Mouse (Mus musculus): ENCODE results near the gene Slc16a9. TPM values are rescaled to one million over a fixed set of nuclear protein-coding genes. Genes with fewer than 3 reads are reported as not detected.

The Slc16a9 gene
- polyA plus RNA-seq, 1 experiment: 0.04 TPM

DNA sequence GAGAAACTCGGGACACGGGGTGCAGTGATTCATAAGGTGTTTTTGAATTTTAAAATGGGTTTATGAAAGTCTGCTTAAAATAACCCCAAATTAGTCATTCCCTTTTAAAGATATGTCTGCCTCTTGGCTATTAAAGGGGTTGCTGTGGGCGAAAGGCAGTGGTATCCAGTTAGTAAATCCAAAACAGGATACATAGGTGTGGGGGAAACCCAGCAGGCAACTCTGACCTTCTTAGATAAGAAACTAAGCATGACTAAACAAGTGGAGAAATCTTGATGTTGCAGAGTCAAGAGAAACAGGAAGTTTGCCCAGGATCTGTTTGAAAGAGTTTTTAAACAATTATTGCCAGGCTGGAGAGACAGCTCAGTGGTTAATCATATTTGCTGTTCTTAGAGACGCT, 12.1 kb downstream of the Slc16a9 start:
- no peak overlapping the region for H3ac ChIP-seq (ENCODE audit: control insufficient read depth, insufficient read length)
- no peak overlapping the region for H3K4me3 ChIP-seq
- no peaks in the 10 kb centered on the region for H3K79me2 ChIP-seq (ENCODE audit: control insufficient read depth, insufficient read depth)
- no peak overlapping the region for H3K4me2 ChIP-seq (ENCODE audit: low read depth)
- no peaks in the 10 kb centered on the region for H3K36me3 ChIP-seq (ENCODE audit: control insufficient read depth, insufficient read depth)
- no peaks in the 10 kb centered on the region for H3K27me3 ChIP-seq (ENCODE audit: control insufficient read depth, insufficient read depth, insufficient read length)
- TF ChIP-seq REST (IDR thresholded peaks at IDR 0.05; ENCODE audit: insufficient read depth, insufficient read length) (no peak), CEBPB (IDR thresholded peaks at IDR 0.05; ENCODE audit: insufficient read depth, poor library complexity, severe bottlenecking) (no peak), SRF (IDR thresholded peaks at IDR 0.05; ENCODE audit: control insufficient read depth, insufficient read length, low read depth) (no peak), MYOG (IDR thresholded peaks at IDR 0.05; ENCODE audit: control insufficient read depth in 1 of 3, insufficient read depth in 1 of 3, insufficient read length in 2 of 3, low read depth in 2 of 3) (no peak), POLR2AphosphoS2 (IDR thresholded peaks at IDR 0.05; ENCODE audit: insufficient read length, low read depth) (no peak), USF1 (IDR thresholded peaks at IDR 0.05; ENCODE audit: low read depth) (no peak), E2F4 (IDR thresholded peaks at IDR 0.05; ENCODE audit: insufficient read depth) (no peak), TCF12 (IDR thresholded peaks at IDR 0.05; ENCODE audit: insufficient read depth, poor library complexity, severe bottlenecking) (no peak), MAX (IDR thresholded peaks at IDR 0.05; ENCODE audit: low read depth) (no peak), POLR2A (IDR thresholded peaks at IDR 0.05; ENCODE audit: insufficient read length, low read depth) (no peak), MYOD1 (IDR thresholded peaks at IDR 0.05; ENCODE audit: control insufficient read depth in 1 of 3, insufficient read length in 2 of 3, low read depth in 2 of 3) (no peak)

DNA sequence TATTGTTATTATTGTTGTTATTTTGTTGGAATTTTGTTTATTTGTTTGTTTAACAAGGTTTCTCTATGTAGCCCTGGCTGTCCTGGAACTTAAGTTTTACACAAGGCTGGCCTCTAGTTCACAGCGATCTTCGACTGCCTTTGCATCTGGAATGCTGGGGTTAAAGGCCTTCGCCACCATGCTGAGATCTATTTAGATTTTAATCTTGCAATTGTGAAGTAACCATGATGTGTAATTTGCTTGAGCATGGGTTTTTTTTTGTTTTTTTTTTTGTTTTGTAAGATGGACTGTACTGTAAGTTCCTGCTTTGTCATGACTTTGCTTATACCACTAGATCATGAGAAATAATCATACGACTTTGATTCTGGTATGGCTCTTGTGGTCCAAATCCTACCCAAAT, 16.0 kb downstream of the Slc16a9 start:
- H3K79me2 ChIP-seq (ENCODE audit: control insufficient read depth, insufficient read depth): no peaks in the 10 kb centered on the region
- H3K27me3 ChIP-seq (ENCODE audit: control insufficient read depth, insufficient read depth, insufficient read length): no peaks in the 10 kb centered on the region
- H3K4me3 ChIP-seq: no peak overlapping the region
- H3K36me3 ChIP-seq (ENCODE audit: control insufficient read depth, insufficient read depth): no peaks in the 10 kb centered on the region
- H3K4me2 ChIP-seq (ENCODE audit: low read depth): no peak overlapping the region
- TF ChIP-seq TCF12 (IDR thresholded peaks at IDR 0.05; ENCODE audit: insufficient read depth, poor library complexity, severe bottlenecking): no peak
- TF ChIP-seq REST (IDR thresholded peaks at IDR 0.05; ENCODE audit: insufficient read depth, insufficient read length): no peak
- no peak for TF ChIP-seq USF1 (IDR thresholded peaks at IDR 0.05; ENCODE audit: low read depth)
- no peak for TF ChIP-seq SRF (IDR thresholded peaks at IDR 0.05; ENCODE audit: control insufficient read depth, insufficient read length, low read depth)
- no peak for TF ChIP-seq TCF3 (IDR thresholded peaks at IDR 0.05; ENCODE audit: insufficient read length, low read depth)
- TF ChIP-seq E2F4 (IDR thresholded peaks at IDR 0.05; ENCODE audit: insufficient read depth): no peak
- no peak for TF ChIP-seq MAX (IDR thresholded peaks at IDR 0.05; ENCODE audit: low read depth)
- TF ChIP-seq CEBPB (IDR thresholded peaks at IDR 0.05; ENCODE audit: insufficient read depth, poor library complexity, severe bottlenecking): no peak
- TF ChIP-seq POLR2AphosphoS2 (IDR thresholded peaks at IDR 0.05; ENCODE audit: insufficient read length, low read depth): no peak
- TF ChIP-seq MYOG (IDR thresholded peaks at IDR 0.05; ENCODE audit: control insufficient read depth in 1 of 3, insufficient read depth in 1 of 3, insufficient read length in 2 of 3, low read depth in 2 of 3): no peak
- no peak for TF ChIP-seq POLR2A (IDR thresholded peaks at IDR 0.05; ENCODE audit: insufficient read length, low read depth)
- no peak for TF ChIP-seq MYOD1 (IDR thresholded peaks at IDR 0.05; ENCODE audit: control insufficient read depth in 1 of 3, insufficient read length in 2 of 3, low read depth in 2 of 3)
- no peak overlapping the region for H3ac ChIP-seq (ENCODE audit: control insufficient read depth, insufficient read length)

DNA sequence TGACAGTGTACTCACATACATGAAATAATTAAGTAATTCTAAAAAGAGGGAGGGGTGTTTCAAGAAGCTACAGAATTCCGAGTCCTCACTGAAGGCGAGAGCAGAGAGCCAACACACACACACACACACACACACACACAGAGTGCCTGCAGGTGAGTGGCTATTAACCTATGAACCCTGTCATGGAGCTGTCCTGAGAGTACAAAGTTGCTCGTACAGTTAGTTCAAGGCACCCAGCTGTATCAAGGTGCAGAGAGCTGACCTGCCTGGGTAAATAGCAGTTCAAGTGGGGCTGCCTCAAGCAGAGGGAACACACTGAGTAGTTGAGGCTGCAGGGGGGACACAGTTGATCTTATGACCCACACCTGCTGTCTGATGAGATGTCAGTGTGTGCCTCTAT, 17.2 kb downstream of the Slc16a9 start:
- no peak for TF ChIP-seq POLR2AphosphoS2 (IDR thresholded peaks at IDR 0.05; ENCODE audit: insufficient read length, low read depth)
- no peak for TF ChIP-seq MYOG (IDR thresholded peaks at IDR 0.05; ENCODE audit: control insufficient read depth in 1 of 3, insufficient read depth in 1 of 3, insufficient read length in 2 of 3, low read depth in 2 of 3)
- TF ChIP-seq USF1 (IDR thresholded peaks at IDR 0.05; ENCODE audit: low read depth): no peak
- no peak for TF ChIP-seq POLR2A (IDR thresholded peaks at IDR 0.05; ENCODE audit: insufficient read length, low read depth)
- TF ChIP-seq MAX (IDR thresholded peaks at IDR 0.05; ENCODE audit: low read depth): no peak
- no peak for TF ChIP-seq CEBPB (IDR thresholded peaks at IDR 0.05; ENCODE audit: insufficient read depth, poor library complexity, severe bottlenecking)
- TF ChIP-seq E2F4 (IDR thresholded peaks at IDR 0.05; ENCODE audit: insufficient read depth): no peak
- no peak for TF ChIP-seq TCF12 (IDR thresholded peaks at IDR 0.05; ENCODE audit: insufficient read depth, poor library complexity, severe bottlenecking)
- TF ChIP-seq SRF (IDR thresholded peaks at IDR 0.05; ENCODE audit: control insufficient read depth, insufficient read length, low read depth): no peak
- TF ChIP-seq REST (IDR thresholded peaks at IDR 0.05; ENCODE audit: insufficient read depth, insufficient read length): no peak
- no peak for TF ChIP-seq MYOD1 (IDR thresholded peaks at IDR 0.05; ENCODE audit: control insufficient read depth in 1 of 3, insufficient read length in 2 of 3, low read depth in 2 of 3)
- TF ChIP-seq TCF3 (IDR thresholded peaks at IDR 0.05; ENCODE audit: insufficient read length, low read depth): no peak
- H3K36me3 ChIP-seq (ENCODE audit: control insufficient read depth, insufficient read depth): no peaks in the 10 kb centered on the region
- no peaks in the 10 kb centered on the region for H3K79me2 ChIP-seq (ENCODE audit: control insufficient read depth, insufficient read depth)
- no peak overlapping the region for H3K4me3 ChIP-seq
- H3K27me3 ChIP-seq (ENCODE audit: control insufficient read depth, insufficient read depth, insufficient read length): no peaks in the 10 kb centered on the region
- no peak overlapping the region for H3K4me2 ChIP-seq (ENCODE audit: low read depth)
- H3ac ChIP-seq (ENCODE audit: control insufficient read depth, insufficient read length): no peak overlapping the region

DNA sequence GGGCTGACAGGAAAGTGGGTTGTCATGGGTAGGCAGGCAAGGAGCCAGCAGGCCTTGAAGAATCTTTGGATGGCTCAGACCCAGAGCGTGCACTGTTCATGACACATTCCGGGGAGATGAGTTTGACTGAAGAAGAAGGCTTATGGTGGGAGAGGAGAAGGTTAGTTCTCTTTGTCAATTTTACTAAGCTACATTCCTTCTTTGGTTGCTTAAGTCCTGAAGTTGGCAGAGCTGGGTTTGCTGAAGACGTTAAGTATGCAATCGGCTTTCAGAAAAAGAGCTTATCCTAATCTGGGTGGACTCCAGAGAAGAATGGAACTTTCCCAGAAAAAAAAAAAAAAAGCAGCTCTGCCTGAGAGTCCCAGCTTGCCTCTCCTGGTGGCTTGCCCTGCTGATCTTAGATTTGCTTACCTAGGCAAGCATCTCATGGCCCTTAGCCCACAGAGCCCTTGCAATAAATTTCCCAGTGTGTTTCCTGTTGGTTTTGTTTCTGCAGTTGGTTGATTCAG, 18.8 kb downstream of the Slc16a9 start:
- H3K79me2 ChIP-seq (ENCODE audit: control insufficient read depth, insufficient read depth): no peaks in the 10 kb centered on the region
- no peak overlapping the region for H3ac ChIP-seq (ENCODE audit: control insufficient read depth, insufficient read length)
- H3K36me3 ChIP-seq (ENCODE audit: control insufficient read depth, insufficient read depth): no peaks in the 10 kb centered on the region
- no peak overlapping the region for H3K4me3 ChIP-seq
- no peaks in the 10 kb centered on the region for H3K27me3 ChIP-seq (ENCODE audit: control insufficient read depth, insufficient read depth, insufficient read length)
- TF ChIP-seq CEBPB (IDR thresholded peaks at IDR 0.05; ENCODE audit: insufficient read depth, poor library complexity, severe bottlenecking): no peak
- H3K4me2 ChIP-seq (ENCODE audit: low read depth): no peak overlapping the region

DNA sequence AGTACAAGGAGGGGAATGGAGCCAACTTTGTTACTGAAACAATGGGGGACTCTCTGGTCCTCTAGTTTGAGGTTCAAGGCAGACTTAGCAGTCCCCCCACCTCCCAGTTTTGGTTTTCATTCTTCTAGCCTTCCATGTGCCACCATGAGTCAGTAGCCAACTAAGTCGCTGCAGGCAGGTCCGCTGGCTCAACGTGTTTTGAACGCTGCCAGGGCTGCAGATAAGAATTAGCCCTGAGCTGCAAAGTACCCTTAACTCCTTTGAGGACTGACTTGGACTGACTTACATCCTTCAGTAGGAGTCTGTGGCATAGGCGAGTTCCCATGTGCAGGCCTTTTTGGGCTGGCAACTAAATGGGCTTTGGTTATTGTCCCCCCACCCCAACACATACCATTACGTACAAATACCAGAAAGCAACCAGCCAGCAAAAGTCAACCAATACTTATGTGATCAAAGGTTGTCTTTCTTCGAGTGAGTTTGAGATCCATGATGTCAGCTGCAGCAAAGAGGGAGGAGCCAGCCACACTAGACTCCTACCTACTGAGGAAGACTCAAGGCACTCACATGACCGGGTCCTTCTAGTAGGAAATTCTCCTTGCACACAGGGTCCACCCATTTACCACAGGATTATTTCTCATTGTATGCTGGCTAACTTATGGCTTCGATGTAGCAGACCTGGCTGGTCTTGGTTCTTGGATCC, 19.6 kb downstream of the Slc16a9 start:
- Histone ChIP-seq H3ac (ENCODE audit: control insufficient read depth, insufficient read length) (no peak overlapping the region), H3K79me2 (ENCODE audit: control insufficient read depth, insufficient read depth) (no peaks in the 10 kb centered on the region), H3K27me3 (ENCODE audit: control insufficient read depth, insufficient read depth, insufficient read length) (no peaks in the 10 kb centered on the region), H3K4me2 (ENCODE audit: low read depth) (no peak overlapping the region), H3K36me3 (ENCODE audit: control insufficient read depth, insufficient read depth) (no peaks in the 10 kb centered on the region), H3K4me3 (no peak overlapping the region)
- TF ChIP-seq CEBPB (IDR thresholded peaks at IDR 0.05; ENCODE audit: insufficient read depth, poor library complexity, severe bottlenecking) (no peak), TCF3 (IDR thresholded peaks at IDR 0.05; ENCODE audit: insufficient read length, low read depth) (no peak), POLR2A (IDR thresholded peaks at IDR 0.05; ENCODE audit: insufficient read length, low read depth) (no peak), REST (IDR thresholded peaks at IDR 0.05; ENCODE audit: insufficient read depth, insufficient read length) (no peak), MAX (IDR thresholded peaks at IDR 0.05; ENCODE audit: low read depth) (no peak), TCF12 (IDR thresholded peaks at IDR 0.05; ENCODE audit: insufficient read depth, poor library complexity, severe bottlenecking) (no peak), MYOG (IDR thresholded peaks at IDR 0.05; ENCODE audit: control insufficient read depth in 1 of 3, insufficient read depth in 1 of 3, insufficient read length in 2 of 3, low read depth in 2 of 3) (no peak), MYOD1 (IDR thresholded peaks at IDR 0.05; ENCODE audit: control insufficient read depth in 1 of 3, insufficient read length in 2 of 3, low read depth in 2 of 3) (no peak)
